ENCODE assay signal across 33 mouse cellular contexts in the genomic region with DNA sequence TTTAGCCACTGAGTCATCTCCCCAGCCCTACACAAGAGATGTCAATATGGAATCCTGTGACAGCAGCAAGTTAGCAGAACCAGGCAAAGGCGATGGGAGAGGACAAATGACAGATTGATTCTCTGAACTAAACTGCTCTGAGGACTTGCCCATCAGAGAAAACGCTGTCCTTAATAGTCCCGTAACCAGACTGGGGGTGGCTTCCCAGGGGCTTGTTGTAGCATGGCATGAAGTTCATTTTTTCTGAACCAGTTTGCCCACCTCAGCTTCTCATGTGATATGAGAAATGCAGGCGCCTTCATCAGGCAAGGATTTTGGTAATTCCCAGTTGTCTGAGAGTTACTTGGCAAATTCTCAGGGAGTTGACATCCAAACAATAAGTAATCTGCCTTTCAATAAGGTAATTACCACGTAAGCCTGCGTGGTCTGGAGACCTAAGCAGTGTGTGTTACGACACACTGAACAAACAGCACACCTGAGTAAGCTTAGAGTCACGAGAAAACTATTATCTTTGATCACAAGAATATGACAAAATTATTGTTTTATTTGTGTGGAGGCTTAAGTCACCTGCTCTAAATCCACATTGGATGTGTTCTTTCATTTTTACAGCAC.
"Had no signal": no experiment of that assay in that cellular context is flagged by ENCODE, and none has a peak within 500 bp of the region (broad histone marks: within the 10 kb centered on the region; RNA-seq: fewer than 3 reads in every experiment).

No protein-coding gene starts in this region.

- H3K9ac ChIP-seq: heart, embryonic 13.5 days; heart, embryonic 15.5 days; hindbrain, embryonic 12.5 days; hindbrain, embryonic 13.5 days; hindbrain, embryonic 14.5 days; hindbrain, embryonic 15.5 days; intestine, embryonic 15.5 days; kidney, embryonic 15.5 days had no signal

- H3K4me3 ChIP-seq: heart, embryonic 13.5 days; heart, embryonic 15.5 days; hindbrain, embryonic 10.5 days; hindbrain, embryonic 12.5 days; hindbrain, embryonic 13.5 days; hindbrain, embryonic 15.5 days; intestine, embryonic 15.5 days; kidney, embryonic 15.5 days; layer of hippocampus, adult 2 months; left cerebral cortex, adult 2 months had no signal

- H3K36me3 ChIP-seq: heart, embryonic 13.5 days; heart, embryonic 15.5 days; hindbrain, embryonic 10.5 days; hindbrain, embryonic 12.5 days; hindbrain, embryonic 13.5 days; hindbrain, embryonic 15.5 days; intestine, embryonic 15.5 days; kidney, embryonic 15.5 days had no signal

- H3K4me1 ChIP-seq: heart, embryonic 13.5 days; heart, embryonic 15.5 days; hindbrain, embryonic 10.5 days; hindbrain, embryonic 12.5 days; hindbrain, embryonic 13.5 days; hindbrain, embryonic 15.5 days; intestine, embryonic 15.5 days; kidney, embryonic 15.5 days had no signal

- H3K9me3 ChIP-seq: heart, embryonic 13.5 days; heart, embryonic 15.5 days; hindbrain, embryonic 10.5 days; hindbrain, embryonic 12.5 days; hindbrain, embryonic 13.5 days; hindbrain, embryonic 15.5 days; intestine, embryonic 15.5 days; kidney, embryonic 15.5 days had no signal

- ATAC-seq: hindbrain, embryonic 16.5 days; hindbrain, postnatal 0 days; inflammation-experienced regulatory T-cells, adult 6 months; intestine, embryonic 15.5 days; intestine, embryonic 16.5 days; intestine, postnatal 0 days had no signal

- DNase-seq: heart, postnatal 10 days; heart, postnatal 14 days; heart, postnatal 36 days; heart, postnatal 4 days; kidney, adult 11 months; kidney, adult 18-20 months; kidney, adult 2 months; kidney, adult 8-10 months; kidney, adult 9 months; kidney, postnatal 10 days; kidney, postnatal 14 days; kidney, postnatal 25 days; kidney, postnatal 36 days; kidney, postnatal 4 days; layer of hippocampus, adult 9-11 months; layer of hippocampus, postnatal 36 days had no signal

- H3K4me2 ChIP-seq: heart, embryonic 13.5 days; heart, embryonic 15.5 days; hindbrain, embryonic 12.5 days; hindbrain, embryonic 13.5 days; hindbrain, embryonic 14.5 days; hindbrain, embryonic 15.5 days; intestine, embryonic 15.5 days; kidney, embryonic 15.5 days had no signal

- H3K27ac ChIP-seq: heart, embryonic 13.5 days; heart, embryonic 15.5 days; hindbrain, embryonic 10.5 days; hindbrain, embryonic 12.5 days; hindbrain, embryonic 13.5 days; hindbrain, embryonic 14.5 days; hindbrain, embryonic 15.5 days; hindbrain, postnatal 0 days; intestine, embryonic 15.5 days; kidney, embryonic 15.5 days; kidney, postnatal 0 days; layer of hippocampus, adult 2 months; left cerebral cortex, adult 2 months had no signal

- H3K27me3 ChIP-seq: heart, embryonic 13.5 days; heart, embryonic 15.5 days; hindbrain, embryonic 12.5 days; hindbrain, embryonic 13.5 days; hindbrain, embryonic 15.5 days; intestine, embryonic 15.5 days had no signal
